Mouse (Mus musculus) urinary bladder, postnatal 36 days (tissue): ENCODE results near the gene Slc12a3.
"Not testable (repeated sequence)": the region's sequence is repeated elsewhere in the genome, so short reads cannot be mapped to it uniquely, and the experiment has no call there.

Experiments
- DNase-seq, 2 experiments: peaks; one replicate each; pipeline ENCODE4 v3.0.0; 2022; ENCODE audit warnings: low spot score in 2 of 2, mixed read lengths in 1 of 2

The Slc12a3 gene

GRCm38 (mm10) chr8:94399361-94399953 lies 70.5 kb downstream of the Slc12a3 start:
- DNase-seq: no peak

- DNase-seq: not testable (repeated sequence)
Measured at GRCm38 (mm10) chr8:94399957-94400356, 71.0 kb downstream of the Slc12a3 start.

DNA sequence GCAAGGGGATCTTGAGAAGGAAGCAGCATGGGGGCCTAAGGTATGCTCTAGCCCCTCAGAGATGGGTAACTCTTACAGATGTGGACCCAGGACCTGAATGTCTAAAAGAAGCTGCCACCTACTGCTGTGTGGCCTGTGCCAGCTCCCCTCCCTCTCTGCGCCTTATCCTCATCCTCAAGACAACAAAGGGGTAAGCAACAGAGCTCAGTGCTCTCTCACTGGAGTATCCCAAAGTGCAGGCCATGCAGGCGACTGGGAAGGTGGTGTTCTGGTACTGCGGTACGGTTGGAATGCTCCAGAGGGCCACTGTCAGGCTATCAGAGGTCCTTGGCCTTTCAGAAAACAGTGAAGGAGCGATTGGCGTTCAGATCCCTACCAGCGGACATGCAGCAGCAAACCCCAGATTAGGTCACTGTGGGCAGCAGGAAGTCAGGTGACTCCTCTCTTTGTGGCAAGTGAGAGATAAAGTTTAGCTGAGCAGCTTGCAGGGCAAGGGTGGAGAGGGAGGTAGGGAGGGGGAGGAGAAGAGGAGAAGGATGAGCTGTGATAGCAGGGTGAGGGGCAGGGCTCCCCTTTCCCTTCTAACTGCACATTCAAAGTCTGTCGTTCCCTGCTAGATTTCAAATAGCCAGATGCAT lies 79.6 kb downstream of the Slc12a3 start:
- DNase-seq: no peak

GRCm38 (mm10) chr8:94409523-94409922 lies 80.5 kb downstream of the Slc12a3 start:
- DNase-seq: no peak

- no peak for DNase-seq
Measured at GRCm38 (mm10) chr8:94412518-94412917, 83.5 kb downstream of the Slc12a3 start.

DNA sequence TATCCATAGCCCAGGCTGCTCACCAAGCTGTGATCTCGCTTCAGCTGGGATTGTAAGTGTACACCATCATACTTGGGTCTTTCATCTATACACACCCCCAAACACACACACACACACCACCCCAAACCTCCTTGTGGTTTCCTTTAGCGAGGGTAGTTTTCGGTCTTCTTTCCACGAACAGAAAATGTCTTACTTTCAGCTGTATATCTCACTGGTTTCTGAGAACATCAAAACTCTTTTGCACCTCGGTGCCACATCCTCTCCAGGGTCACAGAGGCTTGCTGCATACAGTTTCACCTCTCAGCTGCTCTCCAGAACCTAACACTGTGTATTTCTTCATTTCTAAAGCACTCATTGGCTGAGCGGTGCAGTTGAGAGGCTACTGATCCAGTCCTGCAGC lies 84.5 kb downstream of the Slc12a3 start:
- no peak for DNase-seq

GRCm38 (mm10) chr8:94415218-94415617 lies 86.2 kb downstream of the Slc12a3 start:
- DNase-seq: no peak
